Mouse (Mus musculus) adrenal gland, postnatal 10 days (tissue): ENCODE measurements at regions not wholly inside any gene's neighbourhood (a gene's known extent, or its start where the extent isn't known, plus 50 kb on each side); places are given as distances from the start of the nearest gene placed in this dataset.
"Not testable (repeated sequence)": the region's sequence is repeated elsewhere in the genome, so short reads cannot be mapped to it uniquely, and the experiment has no call there.

Experiments used
- DNase-seq: peaks from one replicate; pipeline ENCODE4 v3.0.0; 2021; ENCODE audit warnings: mixed read lengths

DNA sequence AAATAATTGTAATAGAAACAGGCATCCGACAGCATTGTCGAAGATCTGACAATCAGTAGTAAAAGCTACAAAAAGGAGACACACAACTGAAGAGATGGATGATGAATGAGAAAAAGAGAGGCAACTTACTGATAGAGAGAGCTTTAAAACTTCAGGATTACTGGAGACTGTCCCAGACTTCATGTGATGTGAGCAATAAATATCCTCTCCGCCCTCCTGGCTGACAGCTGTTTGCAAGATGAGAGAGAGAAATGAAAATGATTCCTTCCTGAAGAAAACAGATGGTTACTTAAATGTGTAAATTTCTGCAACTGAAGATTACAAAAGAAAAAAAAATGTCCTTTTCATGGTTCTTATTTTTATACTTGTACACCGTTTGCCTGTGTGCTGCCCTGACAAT lies 306.7 kb upstream of the Ncam2 start:
- DNase-seq: no peak

DNA sequence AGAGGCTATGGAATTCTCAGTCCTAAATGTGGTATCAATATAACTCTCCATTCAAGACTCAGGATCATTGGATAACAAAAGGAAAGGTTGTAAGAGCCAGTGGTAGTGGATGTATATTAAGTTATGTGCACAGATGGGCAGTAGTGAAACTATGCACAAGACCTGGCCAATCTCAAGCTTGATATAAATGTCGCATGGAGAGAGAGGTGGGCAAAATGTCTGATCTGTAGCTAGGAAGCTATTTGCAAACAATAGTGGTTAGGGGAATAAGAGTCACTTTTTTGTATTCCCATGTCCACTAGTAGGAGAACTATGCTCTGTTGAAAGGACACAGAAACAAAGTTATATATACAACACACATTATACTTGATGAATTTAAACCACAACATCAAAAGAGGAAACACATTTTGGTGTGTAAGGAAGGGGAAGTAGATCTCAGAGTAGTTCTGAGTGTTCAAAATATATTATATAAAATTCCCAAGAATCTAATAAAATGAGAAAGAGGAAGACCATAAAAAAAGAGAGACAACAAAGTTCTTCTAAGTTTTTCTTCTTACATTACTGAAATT lies 279.7 kb upstream of the Ncam2 start:
- no peak for DNase-seq

DNA sequence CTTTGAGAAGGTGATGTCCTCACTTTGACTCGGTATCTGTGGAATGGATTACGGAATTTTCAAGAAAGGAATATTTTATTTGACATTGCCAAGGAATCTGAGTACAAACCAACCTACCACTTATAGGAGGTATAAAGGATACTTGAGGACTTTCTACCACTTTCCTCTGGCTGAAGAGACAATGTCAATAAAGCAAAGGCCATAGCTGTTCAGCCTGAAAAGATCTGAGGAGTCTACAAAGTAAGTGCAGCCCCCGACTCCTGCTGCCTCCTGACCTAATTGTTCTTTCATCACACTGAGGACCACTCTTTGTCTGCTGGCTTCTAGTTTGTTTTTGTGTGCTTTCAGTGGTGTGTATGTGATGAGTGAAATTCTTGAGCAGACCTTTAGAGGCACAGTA lies 269.5 kb upstream of the Ncam2 start:
- DNase-seq: no peak

DNA sequence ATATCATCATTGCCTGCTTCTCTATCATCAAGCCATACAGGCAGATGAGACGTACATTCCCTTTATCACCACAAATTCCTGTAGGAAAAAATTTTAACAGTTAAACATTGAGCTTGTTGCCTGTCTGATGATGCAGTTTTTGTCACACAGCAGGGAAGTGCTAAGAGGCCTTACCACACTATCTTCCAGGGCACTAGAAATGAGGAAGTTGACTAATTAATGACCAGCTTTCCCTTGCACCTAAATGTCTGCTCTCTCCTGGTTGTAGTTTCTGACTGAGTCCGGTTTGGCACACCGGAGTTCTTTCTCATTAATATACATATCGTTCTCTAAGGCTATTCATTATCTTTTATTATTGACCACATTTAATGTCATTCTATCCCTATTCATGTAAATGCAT lies 269.0 kb upstream of the Ncam2 start:
- DNase-seq: no peak

DNA sequence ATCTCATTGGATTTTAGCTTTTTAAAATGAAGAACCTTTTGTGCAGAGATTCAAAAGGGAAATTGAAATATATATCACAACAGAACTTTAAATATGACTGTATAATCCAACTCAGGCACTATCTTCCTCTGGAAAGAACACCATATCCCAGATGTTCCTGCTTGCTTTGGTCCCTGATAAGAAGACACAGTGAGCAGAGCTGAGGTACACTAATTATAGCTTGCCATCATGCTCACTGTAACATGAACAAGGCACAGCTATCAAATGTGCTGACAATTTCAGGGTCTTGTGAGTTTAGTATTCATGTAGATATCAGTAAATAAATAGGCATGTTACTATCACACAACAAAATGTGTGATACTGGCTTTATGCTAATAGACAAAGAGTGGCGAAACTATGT lies 264.8 kb upstream of the Ncam2 start:
- no peak for DNase-seq

DNA sequence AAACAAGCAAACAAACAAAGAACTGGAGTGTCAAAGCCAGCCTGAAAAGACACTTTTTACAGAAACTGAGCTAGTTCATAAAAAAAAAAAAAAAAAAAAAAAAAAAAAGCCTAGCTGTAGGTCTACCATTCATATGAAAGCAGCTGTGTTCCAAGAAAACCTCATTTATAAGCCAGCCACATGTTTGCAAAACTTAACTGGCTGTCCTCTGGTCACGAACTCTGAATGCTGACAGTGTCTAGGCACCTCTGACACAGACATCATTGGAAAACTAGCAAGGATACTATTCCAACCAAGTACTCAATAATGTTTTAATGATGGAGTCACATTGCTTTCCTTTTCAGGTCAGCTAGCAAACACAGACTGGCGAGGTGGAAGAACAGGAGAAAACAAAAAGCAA lies 238.4 kb upstream of the Ncam2 start:
- DNase-seq: no peak

DNA sequence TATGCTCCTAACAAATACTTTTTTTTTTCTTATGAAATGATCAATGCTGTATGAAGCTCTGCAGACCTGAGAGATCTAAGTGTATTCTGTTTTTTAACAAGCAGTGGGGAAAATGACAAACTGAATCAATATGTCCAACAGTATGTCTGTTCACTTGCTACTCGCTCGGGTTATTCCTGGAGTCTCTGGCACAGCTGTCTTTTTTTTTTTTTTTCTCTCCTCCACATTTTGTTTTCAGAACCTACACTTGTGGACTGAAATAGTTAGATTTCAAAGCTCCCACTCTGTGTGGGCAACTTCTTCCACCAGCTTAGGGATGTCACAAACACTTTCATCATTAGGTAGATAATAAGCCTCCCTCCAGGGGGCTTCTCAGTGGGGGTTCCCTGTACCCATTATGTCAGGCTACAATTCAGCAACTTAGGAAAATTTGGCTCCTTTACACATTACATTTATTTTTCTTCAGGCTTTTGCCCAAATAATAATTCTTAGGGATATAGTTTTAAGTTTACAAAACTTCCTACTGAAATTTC lies 218.9 kb upstream of the Ncam2 start:
- no peak for DNase-seq

DNA sequence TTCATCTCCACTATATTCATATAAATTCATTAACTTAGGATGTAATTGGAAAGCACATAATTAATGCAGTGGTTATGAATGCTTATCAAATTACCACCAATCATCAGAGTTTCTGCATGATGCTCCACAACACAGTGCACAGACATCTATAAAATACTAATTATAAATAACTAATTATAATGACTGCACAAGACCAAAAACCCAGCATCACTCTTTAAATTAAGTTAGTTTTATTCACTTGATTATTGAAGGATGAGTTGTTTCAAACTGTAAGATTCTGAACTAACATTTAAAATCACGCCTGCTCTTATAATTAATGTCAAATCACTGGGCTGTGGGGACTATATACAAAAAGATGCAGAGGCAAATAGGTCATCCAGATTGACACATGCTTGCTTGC lies 212.7 kb upstream of the Ncam2 start:
- no peak for DNase-seq

DNA sequence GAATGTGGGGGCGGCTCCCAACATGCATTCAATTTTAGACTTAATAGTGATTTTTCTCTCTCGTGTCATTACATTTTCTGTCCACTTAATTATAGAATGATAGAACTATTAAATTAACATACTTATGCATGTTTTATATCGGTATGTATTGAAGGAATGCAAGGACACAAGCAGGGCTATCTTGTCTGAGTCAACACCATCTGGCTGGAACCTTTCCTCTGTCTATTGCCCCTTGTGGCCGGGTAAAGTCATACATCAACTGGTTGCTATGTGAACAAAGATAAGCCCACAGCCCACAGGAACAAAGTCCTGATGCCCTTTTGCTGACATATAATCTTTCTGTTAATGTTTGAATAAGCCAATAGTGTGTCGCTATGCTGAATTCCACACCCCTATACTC lies 163.7 kb upstream of the Ncam2 start:
- DNase-seq: not testable (repeated sequence)

DNA sequence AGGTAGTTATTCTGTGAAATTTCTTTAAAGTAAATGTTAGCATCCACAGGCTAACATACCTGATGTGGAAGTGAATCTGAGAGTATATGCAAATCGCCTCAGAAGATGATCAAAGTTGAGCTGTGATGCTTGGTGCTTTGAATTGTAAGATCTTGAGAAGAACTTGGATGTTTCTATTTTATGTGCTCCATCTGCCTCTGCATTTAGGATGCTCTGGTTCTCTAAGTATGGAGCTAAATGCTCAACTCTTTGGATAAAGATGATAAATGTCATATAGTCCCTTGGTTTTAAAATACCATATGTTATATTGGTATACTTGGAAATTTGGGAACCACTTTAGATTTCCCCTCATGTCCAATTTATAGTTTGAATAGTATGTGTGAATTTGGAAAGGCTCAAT lies 159.2 kb upstream of the Ncam2 start:
- DNase-seq: no peak

DNA sequence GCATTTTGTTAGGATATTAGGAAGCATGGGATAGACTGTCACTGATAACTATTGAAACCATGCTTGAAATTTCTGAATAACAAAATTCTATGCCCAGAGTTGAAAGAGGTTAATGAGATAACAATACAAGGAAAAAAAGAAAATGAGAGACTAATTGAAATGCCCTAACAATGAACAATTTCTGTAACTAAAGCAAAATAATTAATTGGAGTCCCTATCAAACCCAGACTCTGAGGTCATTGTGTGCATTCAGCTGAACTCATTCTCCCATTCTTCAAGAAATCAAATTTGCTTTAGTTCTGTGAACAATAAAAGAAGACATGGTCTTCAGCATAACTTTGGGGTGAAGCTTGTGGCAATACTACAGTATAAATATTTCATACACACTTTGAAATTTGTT lies 154.8 kb upstream of the Ncam2 start:
- no peak for DNase-seq

DNA sequence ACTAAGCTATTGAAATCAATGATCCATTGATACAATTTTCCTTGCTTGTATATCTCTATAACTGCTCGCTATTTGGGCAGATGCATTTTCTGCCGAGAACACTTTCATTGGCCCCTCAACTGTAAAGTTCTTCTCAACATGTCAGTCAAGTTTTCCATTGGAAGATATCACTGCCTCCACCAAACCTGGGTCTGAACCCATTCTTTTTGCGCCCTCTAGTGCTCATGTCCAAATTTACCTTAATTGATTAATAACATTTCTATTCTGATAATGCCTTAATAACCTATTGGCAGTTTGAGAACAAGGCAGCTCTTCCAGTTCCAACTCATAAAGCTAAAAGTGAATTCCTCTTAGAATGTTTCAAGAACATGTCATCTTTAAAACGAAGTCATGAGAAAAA lies 132.2 kb upstream of the Ncam2 start:
- DNase-seq: peak; percentile 16
